Mouse (Mus musculus) macrophage (primary cell): Measurements from ENCODE around the gene Marc1. TPM values are rescaled to one million over a fixed set of nuclear protein-coding genes. Genes with fewer than 3 reads are reported as not detected.

ENCODE experiments used
- H3K27ac ChIP-seq: fragments of 350-480 bp; formaldehyde crosslinking; 2 replicates; pipeline ENCODE4 v1.9.0; 2021
- H3K36me3 ChIP-seq: fragments of 350-480 bp; formaldehyde crosslinking; 2 replicates; pipeline ENCODE4 v1.9.0; 2021; ENCODE audit errors: inconsistent target
- H3K4me3 ChIP-seq: fragments of 350-480 bp; formaldehyde crosslinking; 2 replicates; pipeline ENCODE4 v1.9.0; 2021; ENCODE audit errors: inconsistent target
- H3K79me2 ChIP-seq: fragments of 350-480 bp; formaldehyde crosslinking; 2 replicates; pipeline ENCODE4 v1.9.0; 2021; ENCODE audit errors: inconsistent target
- WGBS: methylation state at CpG from one replicate; pipeline ENCODE4 v1.1.7; 2026; ENCODE audit warnings: inconsistent platforms; ENCODE audit not compliant: missing documents; 5-methylcytosine and 5-hydroxymethylcytosine counted together
- polyA plus RNA-seq: library from polyadenylated mRNA; stranded (reverse); fragments of 250-400 nt; gene quantifications from 3 replicates; pipeline ENCODE4 v1.2.4, GENCODE M21; 2018; ENCODE audit warnings: inconsistent platforms

Marc1 gene
- polyA plus RNA-seq, 1 experiment from 2014 or later, result not detected

DNA sequence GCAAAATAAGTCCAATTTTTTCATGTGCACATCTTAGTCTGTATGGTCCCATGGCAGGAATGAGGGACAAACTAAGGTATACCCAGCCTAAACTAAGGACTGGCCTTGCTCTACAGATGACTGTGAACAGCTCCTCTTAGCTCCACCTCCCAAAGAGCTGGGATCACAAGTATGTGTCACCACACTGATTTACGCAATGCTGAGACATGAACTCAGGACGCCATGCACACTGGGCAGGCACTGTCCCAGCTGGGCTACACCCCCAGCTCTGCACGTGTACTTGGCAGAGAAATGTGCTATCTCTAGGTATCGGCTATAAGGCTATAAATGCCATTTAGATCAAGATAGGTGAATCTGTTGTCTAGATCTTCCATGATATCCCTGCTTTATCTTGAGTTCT lies 49.1 kb downstream of the Marc1 start:
- Histone ChIP-seq H3K79me2 (no peaks in the 10 kb centered on the region), H3K27ac (no peak overlapping the region), H3K4me3 (no peak overlapping the region), H3K36me3 (no peaks in the 10 kb centered on the region)
- 75% methylated on average over 4 of the region's 4 CpGs for WGBS

DNA sequence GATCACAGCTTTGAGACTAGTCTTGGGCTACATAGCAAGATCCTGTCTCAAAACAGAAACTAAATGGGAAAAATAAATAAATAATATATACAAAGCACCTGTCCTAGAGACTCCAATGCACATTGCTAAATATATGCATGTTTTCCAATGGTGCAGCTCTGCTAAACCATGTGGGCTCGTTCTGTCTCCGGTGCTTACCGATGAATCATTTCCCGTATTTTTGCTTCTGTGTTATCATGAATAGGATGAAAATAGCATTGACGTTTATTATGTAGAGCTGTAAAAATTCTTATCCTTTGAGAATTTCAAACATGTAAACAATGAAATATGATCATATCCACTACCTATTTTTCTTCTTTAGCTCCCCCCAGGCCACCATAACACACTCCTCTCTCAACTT lies 58.4 kb downstream of the Marc1 start:
- no peak overlapping the region for H3K4me3 ChIP-seq
- no peaks in the 10 kb centered on the region for H3K79me2 ChIP-seq
- no peaks in the 10 kb centered on the region for H3K36me3 ChIP-seq
- H3K27ac ChIP-seq, result no peak overlapping the region
- 82% methylated on average over 5 of the region's 5 CpGs for WGBS

DNA sequence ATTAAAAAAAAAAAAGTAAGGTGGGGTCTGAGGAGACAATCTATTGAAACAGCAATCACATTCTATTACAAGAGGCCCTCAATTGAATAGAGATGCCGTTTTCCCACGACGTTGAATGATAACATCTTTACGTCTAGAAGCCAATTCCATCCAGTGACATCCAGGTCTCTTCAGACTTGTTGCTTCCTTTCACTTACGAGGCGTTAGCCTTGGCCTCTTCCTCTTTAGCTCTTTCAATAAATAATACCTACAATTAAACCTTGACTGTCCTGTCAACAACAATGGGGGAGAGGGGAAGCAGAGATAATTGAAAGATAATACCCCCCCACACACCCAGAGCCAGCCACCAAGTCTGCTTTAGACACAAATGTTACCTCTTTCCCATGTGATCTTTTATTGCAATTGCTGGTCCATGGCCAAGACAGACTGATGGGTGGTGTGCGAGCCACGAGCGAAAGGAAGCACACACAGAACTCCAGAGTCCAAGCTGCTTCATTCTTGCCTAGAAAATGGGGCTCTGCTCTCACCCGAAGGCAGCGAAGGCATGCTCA lies 60.9 kb downstream of the Marc1 start:
- no peak overlapping the region for H3K4me3 ChIP-seq
- H3K27ac ChIP-seq, result no peak overlapping the region
- no peaks in the 10 kb centered on the region for H3K79me2 ChIP-seq
- WGBS, result 76% methylated on average over 11 of the region's 11 CpGs
- no peaks in the 10 kb centered on the region for H3K36me3 ChIP-seq

DNA sequence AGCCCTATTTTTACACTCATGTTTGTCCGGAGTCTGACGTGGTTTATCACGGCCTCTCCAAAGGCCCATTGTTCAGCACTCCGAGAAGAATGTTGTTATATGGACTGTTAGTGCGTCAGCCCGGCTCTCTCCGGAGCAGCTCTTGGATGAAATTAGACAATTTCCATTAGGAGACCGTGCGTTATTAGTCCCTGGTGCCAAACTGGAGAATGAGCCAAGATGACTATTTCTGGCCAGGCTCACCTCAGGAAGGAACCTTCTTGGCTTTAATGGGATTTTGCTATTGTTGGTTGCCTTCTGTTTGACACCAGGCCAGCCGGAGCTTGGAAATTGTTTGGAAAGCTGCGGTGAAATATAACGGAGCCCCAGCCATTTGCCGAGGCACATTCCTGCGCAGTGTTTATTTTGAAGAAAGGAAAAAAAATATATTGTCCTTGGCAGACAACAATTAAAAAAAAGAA lies 62.4 kb downstream of the Marc1 start:
- Histone ChIP-seq H3K4me3 (no peak overlapping the region), H3K36me3 (no peaks in the 10 kb centered on the region), H3K27ac (no peak overlapping the region), H3K79me2 (no peaks in the 10 kb centered on the region)
- WGBS, result 73% methylated on average over 14 of the region's 14 CpGs

- Histone ChIP-seq H3K4me3 (no peak overlapping the region), H3K27ac (no peak overlapping the region), H3K36me3 (no peaks in the 10 kb centered on the region), H3K79me2 (no peaks in the 10 kb centered on the region)
- 14% methylated on average over 13 of the region's 14 CpGs for WGBS
These were observed 73.1 kb downstream of the Marc1 start for GRCm38 (mm10) chr1:184737876-184738479.

DNA sequence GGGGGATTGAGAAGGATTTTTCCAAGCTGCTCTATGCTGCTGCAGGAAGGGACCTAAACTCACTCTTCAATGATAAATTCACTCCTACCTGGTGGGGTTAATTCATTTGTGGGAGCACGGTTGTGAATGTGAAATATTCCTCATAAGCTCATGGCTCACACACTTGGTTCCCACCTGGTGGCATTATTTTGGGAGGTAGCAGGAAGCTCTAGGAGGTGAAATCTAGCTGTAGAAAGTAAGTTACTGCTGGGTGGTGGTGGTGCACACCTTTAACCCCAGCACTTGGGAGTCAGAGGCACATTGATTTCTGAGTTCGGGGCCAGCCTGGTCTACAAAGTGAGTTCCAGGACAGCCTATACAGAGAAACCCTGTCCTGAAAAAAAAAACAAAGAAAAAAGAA lies 73.9 kb downstream of the Marc1 start:
- H3K79me2 ChIP-seq, result no peaks in the 10 kb centered on the region

More for the DNA sequence above, 73.9 kb downstream of the Marc1 start:
- H3K27ac ChIP-seq, result no peak overlapping the region
- no peak overlapping the region for H3K4me3 ChIP-seq
- no peaks in the 10 kb centered on the region for H3K36me3 ChIP-seq
- WGBS, result 100% methylated on average over 1 of the region's 2 CpGs

Other genes starting within 250 kb of the Marc1 start
- gene Hlx, start 78.7 kb downstream of the Marc1 start, polyA plus RNA-seq, result 23.2 to 50.5 TPM (median 24.9 TPM) in 3 replicates
- 58.4 to 63.8 TPM (median 62.6 TPM) in 3 replicates for gene Marc2, start 35.1 kb upstream of the Marc1 start, polyA plus RNA-seq
- not detected in 3 replicates for gene C130074G19Rik, start 71.9 kb upstream of the Marc1 start, polyA plus RNA-seq
- gene Mark1, start 188.3 kb upstream of the Marc1 start, polyA plus RNA-seq, result not detected in 3 replicates